Mouse (Mus musculus): ENCODE data around the gene Fam129b. TPM values are rescaled to one million over a fixed set of nuclear protein-coding genes. Genes with fewer than 3 reads are reported as not detected.
"Not testable (repeated sequence)": the region's sequence is repeated elsewhere in the genome, so short reads cannot be mapped to it uniquely, and the experiment has no call there.

Gene Fam129b
- total RNA-seq (2021): 10 to 100 TPM; 20.4 to 25.0 TPM
- long read RNA-seq, experiment 1, transcript Fam129b-201 (14 exons, 3,714 nt): major isoform, 14 of 17 reads
- long read RNA-seq, experiment 1, partial matches to known transcripts: 0 of 17 reads
- long read RNA-seq, experiment 1, other reads (novel, unspliced or antisense): 3 of 17 reads
- long read RNA-seq, experiment 2, partial matches to known transcripts: 0 of 4 reads
- long read RNA-seq, experiment 2, other reads (novel, unspliced or antisense): 1 of 4 reads

GRCm38 (mm10) chr2:32875675-32876489 is at the start of gene Fam129b:
Gene Fam129b (plus strand): TSS chr2:32876114.
- DNase-seq: peak; percentile 92

GRCm38 (mm10) chr2:32828979-32829676 is 46.8 kb upstream of the Fam129b start:
- DNase-seq: no peak

- peak; percentile 76 to 86 for DNase-seq
Observed at GRCm38 (mm10) chr2:32834496-32834895, 41.4 kb upstream of the Fam129b start.

- no peak for DNase-seq
Observed at GRCm38 (mm10) chr2:32835588-32835987, 40.3 kb upstream of the Fam129b start.

GRCm38 (mm10) chr2:32838147-32838884 is 37.6 kb upstream of the Fam129b start:
- peak in 1 of 2 experiments; percentile 16 for DNase-seq

GRCm38 (mm10) chr2:32839261-32839660 is 36.7 kb upstream of the Fam129b start:
- DNase-seq: no peak

- peak; percentile 34 to 52 for DNase-seq
Observed at GRCm38 (mm10) chr2:32841099-32841498, 34.8 kb upstream of the Fam129b start.

- DNase-seq: no peak
Observed at GRCm38 (mm10) chr2:32842558-32842957, 33.4 kb upstream of the Fam129b start.

- no peak for DNase-seq
Observed at GRCm38 (mm10) chr2:32845572-32846100, 30.3 kb upstream of the Fam129b start.

GRCm38 (mm10) chr2:32846101-32846804 is 29.7 kb upstream of the Fam129b start:
- DNase-seq: peak; percentile 68 to 80

- DNase-seq: peak; percentile 89 to 94
Observed at GRCm38 (mm10) chr2:32846805-32847467, 29.0 kb upstream of the Fam129b start, which contains the start of gene Stxbp1. Gene Stxbp1 (minus strand): TSS chr2:32847245.

GRCm38 (mm10) chr2:32847468-32847821 is 28.5 kb upstream of the Fam129b start:
- DNase-seq: no peak

GRCm38 (mm10) chr2:32852156-32852555 is 23.8 kb upstream of the Fam129b start:
- DNase-seq: no peak

- not testable (repeated sequence) for DNase-seq
Observed at GRCm38 (mm10) chr2:32853716-32854115, 22.2 kb upstream of the Fam129b start.

GRCm38 (mm10) chr2:32854206-32854605 is 21.7 kb upstream of the Fam129b start:
- peak; percentile 86 to 96 for DNase-seq

- DNase-seq: no peak
Observed at GRCm38 (mm10) chr2:32855046-32855785, 20.7 kb upstream of the Fam129b start.

- DNase-seq: no peak
Observed at GRCm38 (mm10) chr2:32855790-32856465, 20.0 kb upstream of the Fam129b start.

- DNase-seq: peak; percentile 86 to 88
Observed at GRCm38 (mm10) chr2:32857584-32857983, 18.3 kb upstream of the Fam129b start.

GRCm38 (mm10) chr2:32859010-32859621 is 16.8 kb upstream of the Fam129b start:
- peak; percentile 38 to 75 for DNase-seq

All from heart, adult 18-20 months (tissue).